Mouse (Mus musculus) hindlimb bud, embryonic 11.5 days (tissue): ENCODE measurements around the gene E130208F15Rik.

Experiments used
- DNase-seq: peaks from one replicate; pipeline ENCODE4 v3.0.0-alpha.2; 2012; ENCODE audit warnings: low read depth, low spot score; ENCODE audit errors: extremely low spot score

Gene E130208F15Rik

DNA sequence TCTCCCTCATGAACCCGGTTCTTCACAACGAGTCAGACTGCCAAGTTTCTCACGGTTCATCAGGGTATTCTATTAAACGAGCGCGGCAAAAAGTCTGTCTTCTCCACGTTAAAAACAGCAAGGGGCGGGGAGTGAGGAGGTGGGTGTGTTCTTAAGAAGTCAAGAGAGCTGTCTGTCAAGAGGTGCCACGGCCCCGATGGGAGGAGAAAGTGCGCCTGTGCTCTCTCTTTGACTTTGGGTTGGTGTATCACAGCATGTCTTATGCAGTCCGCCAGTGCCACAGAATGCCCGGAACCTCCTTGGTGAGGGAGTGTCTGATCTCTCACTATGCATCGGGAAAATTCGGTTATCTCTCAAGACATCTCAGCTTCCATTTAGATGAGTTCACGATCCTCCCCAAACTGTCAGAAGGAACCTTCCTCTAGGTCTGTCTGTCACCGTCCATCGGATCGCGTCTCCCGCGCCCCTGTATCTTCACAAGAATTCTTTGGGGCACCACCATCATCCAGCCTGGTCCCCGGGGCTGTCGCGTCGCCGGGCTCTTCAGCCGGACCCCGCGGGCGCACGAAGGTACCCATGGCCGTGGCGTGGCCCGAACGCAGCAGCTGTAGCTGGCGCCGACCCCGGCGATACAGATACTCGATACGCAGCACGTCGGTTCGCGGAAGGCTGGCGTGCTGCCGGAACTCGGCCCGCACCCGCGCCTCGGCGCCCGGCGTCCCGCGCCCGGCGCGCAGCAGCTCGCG is at the start of gene E130208F15Rik:
E130208F15Rik (plus strand) TSS at position 202 of the 746 bp plus-strand sequence.
- no peak for DNase-seq

- no peak for DNase-seq
Observed at GRCm38 (mm10) chr7:30274383-30274782, 47.2 kb upstream of the E130208F15Rik start.

DNA sequence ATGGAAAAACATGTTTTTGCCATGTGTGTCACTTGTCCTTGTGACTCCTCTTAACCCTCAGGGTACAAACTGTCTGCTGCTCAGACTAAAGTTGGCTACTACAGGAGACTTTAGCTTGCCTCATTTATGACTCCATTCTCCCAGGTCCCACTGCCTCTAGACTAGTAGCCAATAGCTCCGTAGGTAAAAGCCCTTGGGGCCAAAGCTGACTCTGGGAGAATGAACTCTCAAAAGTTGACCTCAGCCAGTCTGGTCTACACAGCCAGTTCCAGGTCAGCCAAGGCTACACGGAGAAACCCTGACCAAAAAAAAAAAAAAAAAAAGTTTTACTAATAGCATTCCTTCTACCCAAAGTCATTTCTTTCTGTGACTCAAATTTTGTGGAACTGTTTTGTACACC is 42.6 kb upstream of the E130208F15Rik start:
- no peak for DNase-seq

DNA sequence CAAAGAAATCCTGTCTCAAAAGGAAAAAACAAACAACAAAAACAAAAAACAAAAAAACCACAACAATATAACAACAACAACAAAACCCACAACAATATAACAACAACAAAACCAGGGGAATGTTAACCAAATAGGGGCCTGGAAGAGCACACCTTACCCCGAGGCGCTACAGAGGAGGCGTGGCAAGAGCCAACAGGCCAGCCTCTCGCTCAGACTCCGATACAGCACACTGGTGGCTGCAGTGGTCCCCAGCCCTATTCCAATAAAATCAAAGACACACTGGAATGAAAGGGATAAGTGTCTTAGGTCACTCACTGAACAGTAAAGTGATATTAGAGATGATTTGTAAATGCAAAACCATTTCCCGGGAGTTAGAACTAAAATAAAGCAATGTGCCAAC is 42.0 kb upstream of the E130208F15Rik start:
- DNase-seq, result peak; percentile 46

DNA sequence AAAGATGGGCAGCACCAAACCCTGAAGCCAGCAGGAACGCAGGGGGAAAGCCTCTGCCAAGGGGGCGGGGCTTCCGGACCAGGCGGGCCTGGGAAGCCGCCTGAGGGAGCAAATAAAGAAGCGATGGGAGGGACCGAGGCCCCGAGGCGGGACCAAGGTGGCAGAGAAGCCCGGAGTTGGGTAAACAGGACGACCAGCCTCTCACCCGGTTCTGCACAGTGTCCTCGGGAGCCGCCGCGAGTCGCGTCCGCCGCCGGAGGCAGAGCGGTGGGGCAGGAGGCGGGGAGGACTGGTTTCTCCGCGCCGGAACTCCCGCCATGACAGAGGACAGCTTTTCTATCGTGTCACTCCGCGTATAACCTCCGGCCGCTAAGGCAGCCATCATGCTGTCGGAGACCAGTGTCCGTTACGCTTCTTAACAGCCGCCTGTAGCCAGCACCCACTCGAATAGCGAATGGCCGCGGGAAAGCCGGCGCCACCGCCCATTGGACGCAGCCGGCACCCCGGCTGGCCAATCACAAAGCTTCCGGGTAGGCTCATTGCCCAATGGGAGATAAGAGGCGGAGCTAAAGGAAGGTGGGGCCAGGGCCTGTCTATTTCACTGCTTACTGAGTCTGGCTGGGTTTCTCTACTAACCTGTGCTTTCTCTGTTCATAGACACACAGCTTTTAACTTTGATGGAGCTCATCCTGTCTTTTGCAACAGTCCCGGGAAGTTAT is 41.4 kb upstream of the E130208F15Rik start, which contains the start of the genes Thap8 and Wdr62:
Thap8 (plus strand) TSS at position 144 of the 719 bp plus-strand sequence.
Wdr62 (minus strand) TSS at position 469 of the 719 bp plus-strand sequence.
- DNase-seq, result peak; percentile 82

- peak; percentile 62 for DNase-seq
Observed at GRCm38 (mm10) chr7:30280670-30281138, 40.8 kb upstream of the E130208F15Rik start.

DNA sequence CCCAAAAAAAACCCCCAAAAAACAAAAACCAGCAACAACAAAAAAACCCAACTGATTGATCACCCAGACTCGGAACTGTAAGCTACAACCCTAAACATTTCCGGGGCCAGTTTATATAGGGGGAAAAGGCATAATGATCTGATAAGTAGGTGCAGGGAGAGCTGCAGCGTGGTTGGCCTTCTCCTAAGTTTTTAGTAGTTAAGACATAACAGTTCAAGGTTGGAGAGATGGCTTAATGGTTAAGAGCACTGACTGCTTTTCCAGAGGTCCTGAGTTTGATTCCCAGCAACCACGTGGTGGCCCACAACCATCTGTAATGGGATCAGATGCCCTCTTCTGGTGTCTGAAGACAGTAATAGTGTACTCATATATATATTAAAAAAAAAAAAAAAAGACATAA is 40.0 kb upstream of the E130208F15Rik start:
- DNase-seq, result no peak

GRCm38 (mm10) chr7:30282740-30283139 is 38.8 kb upstream of the E130208F15Rik start:
- no peak for DNase-seq

DNA sequence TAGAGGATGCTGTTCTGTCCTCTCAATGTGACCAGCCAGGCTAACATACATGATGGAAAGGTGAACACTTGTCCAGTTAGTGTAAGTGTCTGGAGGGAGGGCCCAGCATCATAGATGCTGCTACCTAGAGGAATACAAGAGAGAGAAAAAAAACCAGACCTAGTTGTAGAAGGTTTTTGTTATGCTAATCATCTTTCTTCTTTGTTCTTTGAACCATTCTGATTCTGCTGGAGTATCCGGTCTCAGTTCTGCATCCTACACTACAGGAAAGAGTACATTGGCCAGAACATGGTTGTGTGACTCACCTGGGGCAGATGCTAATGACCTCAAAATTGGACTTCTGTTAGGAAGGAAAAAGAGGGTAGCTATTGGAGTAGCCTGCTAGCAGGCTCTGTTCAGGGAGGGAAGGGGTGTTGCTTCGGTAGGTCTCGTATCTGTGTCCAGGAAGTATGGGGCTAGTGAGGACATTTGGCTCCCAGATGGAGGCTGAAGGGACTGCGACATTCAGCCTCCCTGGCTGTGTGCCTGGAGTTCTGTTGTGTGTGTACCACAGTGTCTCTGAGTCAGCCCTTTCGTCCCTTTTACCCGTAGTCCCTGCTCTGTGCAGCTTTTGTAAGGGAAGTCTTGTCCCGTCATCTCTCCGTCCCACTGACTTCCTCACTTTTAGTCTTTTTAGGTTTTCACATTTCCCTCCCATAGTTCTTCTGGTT is 34.7 kb upstream of the E130208F15Rik start:
- DNase-seq, result no peak

GRCm38 (mm10) chr7:30288046-30288445 is 33.5 kb upstream of the E130208F15Rik start:
- DNase-seq, result no peak

DNA sequence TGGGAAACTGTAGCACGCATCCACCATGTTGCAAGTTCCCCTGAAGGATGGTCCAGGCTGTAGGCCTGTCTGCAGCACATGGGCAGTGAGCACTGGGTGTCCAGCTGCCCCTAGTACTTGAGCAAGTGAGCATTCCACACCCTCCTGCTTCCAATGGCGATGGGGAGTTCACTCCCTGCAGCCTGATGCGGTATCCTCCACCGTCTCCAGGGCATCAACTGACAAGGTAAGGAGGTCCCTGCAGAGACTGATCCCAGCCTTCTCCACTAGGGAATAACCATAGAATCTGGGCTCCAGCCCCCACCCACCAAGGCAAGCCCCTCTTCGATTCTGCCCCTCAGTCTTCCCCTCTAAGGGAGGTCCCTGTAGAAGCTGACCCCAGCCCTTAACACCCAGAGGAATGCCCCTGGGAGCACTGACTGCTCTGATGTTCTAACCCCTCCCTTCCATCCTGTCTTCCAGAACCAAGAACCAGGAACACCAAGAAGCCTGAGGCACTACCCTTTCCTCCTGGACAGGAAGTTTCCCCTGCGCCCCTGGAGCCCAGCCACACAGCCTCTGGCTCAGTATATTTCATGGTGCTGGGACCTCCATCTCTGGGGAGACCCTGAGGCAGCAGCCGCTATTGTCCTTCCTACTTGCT is 32.3 kb upstream of the E130208F15Rik start:
- no peak for DNase-seq

GRCm38 (mm10) chr7:30289714-30290399 is 31.7 kb upstream of the E130208F15Rik start:
- no peak for DNase-seq

- peak; percentile 22 for DNase-seq
Observed at GRCm38 (mm10) chr7:30291215-30292131, 30.1 kb upstream of the E130208F15Rik start, which contains the start of gene Clip3. Clip3 (plus strand) TSS chr7:30291728.

DNA sequence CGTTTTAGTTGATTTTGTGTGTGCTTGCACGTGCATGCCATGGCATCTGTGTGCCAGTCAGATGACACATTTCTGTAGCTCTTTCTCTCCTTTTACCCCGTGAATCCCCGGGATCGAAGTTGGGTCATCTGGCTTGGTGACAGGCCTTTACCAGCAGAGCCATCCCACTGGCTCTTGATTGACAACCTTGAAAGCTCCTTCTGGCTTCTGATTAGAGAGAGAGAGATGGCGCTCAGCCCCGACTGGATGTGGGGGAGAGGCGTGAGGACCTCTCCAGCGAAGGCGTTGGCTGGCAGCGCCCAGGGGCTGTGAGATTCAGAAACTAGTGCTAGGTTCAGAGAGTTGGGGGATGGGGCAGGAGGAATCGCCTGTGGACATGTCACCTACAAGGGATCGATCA is 27.7 kb upstream of the E130208F15Rik start:
- DNase-seq, result no peak

- DNase-seq, result no peak
Observed at GRCm38 (mm10) chr7:30294296-30294695, 27.2 kb upstream of the E130208F15Rik start.

DNA sequence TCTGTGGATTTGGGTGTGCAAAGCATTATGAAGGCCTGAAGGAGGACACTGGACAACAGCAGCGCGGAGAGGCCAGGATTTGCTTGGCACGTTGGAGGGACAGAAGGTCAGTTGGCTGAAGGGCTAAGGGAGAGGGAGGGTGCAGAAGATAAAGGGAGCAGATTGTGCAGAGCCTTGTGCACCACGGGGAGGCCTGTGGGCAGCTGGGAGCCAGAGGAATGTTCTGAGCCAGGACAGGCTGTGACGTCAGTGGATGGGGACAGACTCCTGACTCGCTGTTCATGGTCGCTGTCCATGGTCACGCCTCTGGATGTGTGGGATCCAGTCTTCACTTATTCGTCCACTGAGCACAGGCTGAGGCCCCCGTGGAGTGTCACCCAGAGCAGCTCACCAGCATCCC is 26.4 kb upstream of the E130208F15Rik start:
- DNase-seq, result no peak

DNA sequence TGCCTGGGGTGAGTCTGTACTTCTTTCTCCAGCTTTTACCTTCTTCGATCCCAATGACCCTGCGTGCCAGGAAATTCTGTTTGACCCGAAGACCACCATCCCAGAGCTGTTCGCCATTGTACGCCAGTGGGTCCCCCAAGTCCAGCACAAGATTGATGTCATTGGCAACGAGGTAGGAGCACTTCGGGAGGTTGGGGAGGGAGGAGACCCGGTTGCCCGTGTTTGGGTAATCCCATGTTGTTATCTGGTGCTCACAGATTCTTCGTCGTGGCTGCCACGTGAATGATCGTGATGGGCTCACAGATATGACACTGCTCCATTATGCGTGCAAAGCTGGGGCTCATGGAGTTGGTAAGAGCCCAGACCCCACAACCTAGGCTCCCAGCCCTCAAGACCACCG is 24.7 kb upstream of the E130208F15Rik start:
- DNase-seq, result no peak

DNA sequence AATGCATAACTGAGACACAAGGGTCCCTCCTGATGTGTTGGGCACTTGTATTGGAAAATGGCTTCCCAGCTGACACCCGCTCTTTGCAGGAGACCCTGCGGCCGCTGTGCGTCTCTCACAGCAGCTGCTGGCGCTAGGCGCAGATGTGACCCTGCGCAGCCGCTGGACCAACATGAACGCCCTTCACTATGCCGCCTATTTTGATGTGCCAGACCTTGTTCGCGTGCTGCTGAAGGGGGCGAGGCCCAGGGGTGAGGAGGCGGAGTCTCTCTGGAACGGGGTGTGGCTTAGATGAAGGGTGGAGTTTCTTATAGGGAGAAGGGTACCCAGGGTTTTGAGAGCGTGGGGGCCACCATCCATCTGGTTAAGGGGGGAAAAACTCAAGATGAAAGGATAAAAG is 24.3 kb upstream of the E130208F15Rik start:
- DNase-seq, result no peak

GRCm38 (mm10) chr7:30300914-30301313 is 20.6 kb upstream of the E130208F15Rik start:
- DNase-seq, result no peak
